Mouse (Mus musculus) CH12.LX (cell line): Measurements from ENCODE around the gene Coasy. TPM values are rescaled to one million over a fixed set of nuclear protein-coding genes. Genes with fewer than 3 reads are reported as not detected.
"Not testable (repeated sequence)": the region's sequence is repeated elsewhere in the genome, so short reads cannot be mapped to it uniquely, and the experiment has no call there.

Experiments used
- DNase-seq: peaks from one replicate; pipeline ENCODE4 v3.0.0-alpha.2; 2013; ENCODE audit errors: extremely low read depth
- H3K27ac ChIP-seq: 2 replicates; pipeline ENCODE4 v1.5.1; 2012; ENCODE audit warnings: low read depth, mild to moderate bottlenecking, control low read depth, moderate library complexity; ENCODE audit not compliant: insufficient read depth
- H3K27me3 ChIP-seq: replicated peaks from 2 replicates; pipeline ENCODE3; 2012; ENCODE audit warnings: inconsistent platforms
- H3K36me3 ChIP-seq, 2 experiments: replicated peaks in 1 of 2; 2 replicates each; pipeline versions ENCODE3 to v1.6.1; 2012; ENCODE audit warnings: inconsistent platforms in 1 of 2, low read length in 1 of 2, mild to moderate bottlenecking in 1 of 2, mixed read lengths in 1 of 2, moderate library complexity in 1 of 2; ENCODE audit not compliant: control insufficient read depth in 1 of 2, insufficient read depth in 1 of 2
- H3K4me1 ChIP-seq, 2 experiments: 2 replicates each; pipeline ENCODE4 v1.6.1; 2012; ENCODE audit warnings: inconsistent platforms in 1 of 2, moderate library complexity in 1 of 2; ENCODE audit not compliant: insufficient read depth in 2 of 2, control insufficient read depth in 1 of 2
- H3K4me2 ChIP-seq: 2 replicates; pipeline ENCODE4 v1.6.1; 2012; ENCODE audit warnings: low read depth, mild to moderate bottlenecking, control low read depth; ENCODE audit not compliant: poor library complexity, insufficient read depth, severe bottlenecking
- H3K4me3 ChIP-seq, 3 experiments: fragments of 150-350 bp in 1 of 3; sonication (generic) in 1 of 3; replicated peaks in 1 of 3; 2 replicates each; pipeline versions ENCODE3 to v1.5.1; 2011 to 2012; ENCODE audit warnings: low read depth in 2 of 3, low read length in 2 of 3, mild to moderate bottlenecking in 2 of 3, moderate library complexity in 2 of 3, control low read depth in 1 of 3, improper control_type of control experiment in 1 of 3, inconsistent platforms in 1 of 3, mixed read lengths in 1 of 3; ENCODE audit not compliant: poor library complexity in 1 of 3
- H3K79me2 ChIP-seq: replicated peaks from 2 replicates; pipeline ENCODE4 v1.6.1; 2012; ENCODE audit warnings: mild to moderate bottlenecking, moderate library complexity; ENCODE audit not compliant: control insufficient read depth, poor library complexity, insufficient read depth, severe bottlenecking; ENCODE audit errors: extremely low read depth
- H3K9ac ChIP-seq: 2 replicates; pipeline ENCODE4 v1.6.1; 2012; ENCODE audit warnings: low read depth, mild to moderate bottlenecking, control low read depth, moderate library complexity; ENCODE audit not compliant: insufficient read depth
- H3K9me3 ChIP-seq: replicated peaks from 2 replicates; pipeline ENCODE3; 2012; ENCODE audit warnings: low read length, inconsistent platforms, mixed read lengths
- BHLHE40 ChIP-seq: IDR thresholded peaks from 2 replicates; pipeline ENCODE4 v1.6.1; 2011; ENCODE audit warnings: mild to moderate bottlenecking, low read depth, low read length, improper control_type of control experiment
- CHD1 ChIP-seq: IDR thresholded peaks from 2 replicates; pipeline ENCODE4 v1.6.1; 2012; ENCODE audit warnings: low read depth, low read length, improper control_type of control experiment, inconsistent platforms
- CTCF ChIP-seq, 2 experiments: IDR thresholded peaks in 1 of 2; conservative IDR thresholded peaks in 1 of 2; 2 replicates each; pipeline ENCODE4 v1.5.1; 2011 to 2012; ENCODE audit warnings: low read depth in 2 of 2, low read length in 2 of 2, improper control_type of control experiment in 1 of 2, inconsistent platforms in 1 of 2, mild to moderate bottlenecking in 1 of 2, moderate library complexity in 1 of 2
- ELF1 ChIP-seq: IDR thresholded peaks from 2 replicates; pipeline ENCODE4 v1.6.1; 2014; ENCODE audit warnings: low read depth, mild to moderate bottlenecking, inconsistent platforms, low read length, improper control_type of control experiment
- EP300 ChIP-seq: IDR thresholded peaks from 2 replicates; pipeline ENCODE4 v1.6.1; 2011; ENCODE audit warnings: low read length, improper control_type of control experiment
- GABPA ChIP-seq: IDR thresholded peaks from 2 replicates; pipeline ENCODE4 v1.6.1; 2012; ENCODE audit warnings: low read depth, low read length, improper control_type of control experiment, inconsistent platforms; ENCODE audit not compliant: insufficient replicate concordance
- IRF4 ChIP-seq: IDR thresholded peaks from 2 replicates; pipeline ENCODE4 v1.6.1; 2014; ENCODE audit warnings: low read depth, mild to moderate bottlenecking, inconsistent platforms, low read length, improper control_type of control experiment
- MAFK ChIP-seq: IDR thresholded peaks from 2 replicates; pipeline ENCODE4 v1.6.1; 2011; ENCODE audit warnings: low read length, improper control_type of control experiment; ENCODE audit not compliant: insufficient replicate concordance
- MAZ ChIP-seq: IDR thresholded peaks from 2 replicates; pipeline ENCODE4 v1.6.1; 2012; ENCODE audit warnings: low read depth, mild to moderate bottlenecking, inconsistent platforms, low read length, improper control_type of control experiment, moderate library complexity
- MXI1 ChIP-seq: IDR thresholded peaks from 2 replicates; pipeline ENCODE4 v1.6.1; 2011; ENCODE audit warnings: mild to moderate bottlenecking, low read depth, low read length, improper control_type of control experiment
- NRF1 ChIP-seq: IDR thresholded peaks from 2 replicates; pipeline ENCODE4 v1.6.1; 2014; ENCODE audit warnings: low read depth, mild to moderate bottlenecking, inconsistent platforms, low read length, improper control_type of control experiment, moderate library complexity
- PAX5 ChIP-seq: IDR thresholded peaks from 2 replicates; pipeline ENCODE4 v1.6.1; 2012; ENCODE audit warnings: low read length, inconsistent platforms, mixed read lengths
- POLR2A ChIP-seq: IDR thresholded peaks from 2 replicates; pipeline ENCODE4 v1.6.1; 2011; ENCODE audit warnings: low read depth, mild to moderate bottlenecking, improper control_type of control experiment, low read length
- RAD21 ChIP-seq: IDR thresholded peaks from 2 replicates; pipeline ENCODE4 v1.6.1; 2011; ENCODE audit warnings: low read depth, mild to moderate bottlenecking, low read length, improper control_type of control experiment, moderate library complexity
- RCOR1 ChIP-seq: conservative IDR thresholded peaks from 2 replicates; pipeline ENCODE4 v1.6.1; 2012; ENCODE audit warnings: low read depth, mild to moderate bottlenecking, inconsistent platforms, low read length, improper control_type of control experiment
- SIN3A ChIP-seq: IDR thresholded peaks from 2 replicates; pipeline ENCODE4 v1.6.1; 2012; ENCODE audit warnings: low read length, improper control_type of control experiment, inconsistent platforms
- SMC3 ChIP-seq: IDR thresholded peaks from 2 replicates; pipeline ENCODE4 v1.6.1; 2011; ENCODE audit warnings: low read depth, low read length, improper control_type of control experiment
- TBP ChIP-seq: conservative IDR thresholded peaks from 2 replicates; pipeline ENCODE4 v1.6.1; 2011; ENCODE audit warnings: low read depth, low read length, improper control_type of control experiment
- UBTF ChIP-seq: IDR thresholded peaks from 2 replicates; pipeline ENCODE4 v1.6.1; 2012; ENCODE audit warnings: low read depth, mild to moderate bottlenecking, inconsistent platforms, low read length, improper control_type of control experiment, moderate library complexity
- USF1 ChIP-seq: IDR thresholded peaks from 2 replicates; pipeline ENCODE4 v1.6.1; 2014; ENCODE audit warnings: low read depth, mild to moderate bottlenecking, inconsistent platforms, low read length, improper control_type of control experiment
- ZC3H11A ChIP-seq: IDR thresholded peaks from 2 replicates; pipeline ENCODE4 v1.6.1; 2012; ENCODE audit warnings: low read depth, mild to moderate bottlenecking, inconsistent platforms, low read length, improper control_type of control experiment
- ZKSCAN1 ChIP-seq: IDR thresholded peaks from 2 replicates; pipeline ENCODE4 v1.6.1; 2012; ENCODE audit warnings: low read depth, inconsistent platforms, low read length, improper control_type of control experiment, borderline replicate concordance
- ZMIZ1 ChIP-seq: IDR thresholded peaks from 2 replicates; pipeline ENCODE4 v1.6.1; 2012; ENCODE audit warnings: low read depth, mild to moderate bottlenecking, inconsistent platforms, low read length, improper control_type of control experiment
- ZNF384 ChIP-seq: IDR thresholded peaks from 2 replicates; pipeline ENCODE4 v1.6.1; 2012; ENCODE audit warnings: low read depth, low read length, improper control_type of control experiment, inconsistent platforms
- dilution Hi-C: fragments of 300-500 bp; cut with MboI; formaldehyde crosslinking; loops from 2 replicates; pipeline ENCODE4 v1.14.3; 2020; ENCODE audit warnings: low sequenced_read_pairs; ENCODE audit not compliant: extremely low pct_unique_long_range_greater_than_20kb, extremely low pct_ligation_motif_present
- in situ Hi-C: fragments of 300-500 bp; cut with MboI; formaldehyde crosslinking; loops from 3 replicates; pipeline ENCODE4 v1.14.3; 2019; ENCODE audit warnings: low sequenced_read_pairs, low pct_ligation_motif_present, low pct_unique_long_range_greater_than_20kb, mixed read lengths
- polyA plus RNA-seq: library from polyadenylated mRNA; unstranded; fragments of >175 nt; gene quantifications from 2 replicates; pipeline ENCODE4 v1.2.1, GENCODE M21; 2012; ENCODE audit warnings: low read depth; ENCODE audit not compliant: insufficient read length
- total RNA-seq, 2 experiments: library from RNA; depleted of rRNA; stranded (reverse); fragments of 300-350 nt in 1 of 2; fragments of >200 nt in 1 of 2; gene quantifications; 2 replicates each; pipeline ENCODE4 v1.2.3; 2012 to 2014

Coasy gene
- total and polyA plus RNA-seq, 3 experiments = 60.4 to 78.9 (median 63.4) TPM

- Histone ChIP-seq H3K36me3 (peaks cover 34 to 50% of the 10 kb centered on the region in 2 experiments), H3K4me2 (peak overlapping the region; percentile 67), H3K4me3 (peak overlapping the region; percentile 69 to 95 (median 81)), H3K4me1 (peaks cover 15 to 51% of the 10 kb centered on the region in 2 experiments), H3K79me2 (peaks cover 51% of the 10 kb centered on the region), H3K9ac (peak overlapping the region; percentile 85), H3K9me3 (no peaks in the 10 kb centered on the region), H3K27me3 (no peaks in the 10 kb centered on the region), H3K27ac (peak overlapping the region; percentile 69)
- in situ Hi-C loops = no loop called here
- dilution Hi-C loops = no loop called here
- DNase-seq = no peak
- no peak for TF ChIP-seq ELF1
- TF ChIP-seq PAX5 = no peak
- TF ChIP-seq MAZ = no peak
- TF ChIP-seq UBTF = no peak
- TF ChIP-seq NRF1 = peak; percentile 31; the same call in 1 of the 2 replicates
- no peak for TF ChIP-seq TBP
- TF ChIP-seq USF1 = no peak
- TF ChIP-seq EP300 = no peak
- TF ChIP-seq BHLHE40 = no peak
- no peak for TF ChIP-seq ZKSCAN1
- TF ChIP-seq ZNF384 = no peak
- TF ChIP-seq RCOR1 = no peak
- no peak for TF ChIP-seq IRF4
- TF ChIP-seq MAFK = no peak
- TF ChIP-seq ZC3H11A = no peak
- no peak for TF ChIP-seq ZMIZ1
- no peak for TF ChIP-seq SMC3
- TF ChIP-seq GABPA = no peak
- peak; percentile 67 for TF ChIP-seq MXI1
- no peak for TF ChIP-seq SIN3A
- TF ChIP-seq CHD1 = peak; percentile 76; the same call in 1 of the 2 replicates
- TF ChIP-seq POLR2A = no peak
- TF ChIP-seq CTCF (conservative IDR thresholded peaks at IDR 0.05 in 1 of 2, IDR thresholded peaks at IDR 0.05 in 1 of 2; ENCODE audit: low read depth in 2 of 2, low read length in 2 of 2) = no peak
- no peak for TF ChIP-seq RAD21
These were observed 38.3 kb downstream of the Coasy start for GRCm38 (mm10) chr11:101120545-101121188.

- H3K4me3 ChIP-seq, DNase-seq, in situ Hi-C loops, H3K27ac ChIP-seq, H3K27me3 ChIP-seq, H3K9ac ChIP-seq, H3K4me2 ChIP-seq, dilution Hi-C loops: not testable (repeated sequence)
- H3K79me2 ChIP-seq = peaks cover 18% of the 10 kb centered on the region
- H3K9me3 ChIP-seq = peaks cover 15% of the 10 kb centered on the region
- H3K36me3 ChIP-seq = peaks cover 45 to 56% of the 10 kb centered on the region in 2 experiments
- peaks cover 6 to 36% of the 10 kb centered on the region in 2 experiments; a peak in 3 of 4 replicates for H3K4me1 ChIP-seq
These were observed 42.1 kb downstream of the Coasy start for GRCm38 (mm10) chr11:101124494-101124893.

GRCm38 (mm10) chr11:101125008-101125407 is 42.6 kb downstream of the Coasy start:
- DNase-seq, in situ Hi-C loops, H3K4me3 ChIP-seq, H3K27me3 ChIP-seq, H3K9ac ChIP-seq, dilution Hi-C loops, H3K27ac ChIP-seq, H3K4me2 ChIP-seq: not testable (repeated sequence)
- peaks cover 7 to 38% of the 10 kb centered on the region in 2 experiments; a peak in 3 of 4 replicates for H3K4me1 ChIP-seq
- H3K9me3 ChIP-seq = peaks cover 15% of the 10 kb centered on the region
- H3K36me3 ChIP-seq = peaks cover 45 to 56% of the 10 kb centered on the region in 2 experiments
- H3K79me2 ChIP-seq = peaks cover 18% of the 10 kb centered on the region
